Mouse (Mus musculus): ENCODE measurements around the gene Zdhhc4. TPM values are rescaled to one million over a fixed set of nuclear protein-coding genes. Genes with fewer than 3 reads are reported as not detected.

The Zdhhc4 gene
- polyA plus RNA-seq, 1 experiment from 2014 or later: 70.2 TPM

GRCm38 (mm10) chr5:143268985-143269362, 60.1 kb downstream of the Zdhhc4 start:
- Histone ChIP-seq H3K4me1 (peaks cover 26% of the 10 kb centered on the region), H3K4me3 (peak overlapping the region; percentile 99), H3K36me3 (replicated peaks) (peaks cover 15% of the 10 kb centered on the region), H3K27me3 (ENCODE audit: poor library complexity, severe bottlenecking) (no peaks in the 10 kb centered on the region), H3K27ac (peak overlapping the region; percentile 97), H3K9me3 (no peaks in the 10 kb centered on the region)
- 28% methylated on average over 8 of the region's 8 CpGs for WGBS
- no peak for DNase-seq (ENCODE audit: extremely low spot score, low spot score)

- Histone ChIP-seq H3K36me3 (replicated peaks) (peaks cover 37% of the 10 kb centered on the region), H3K9me3 (no peaks in the 10 kb centered on the region), H3K27me3 (ENCODE audit: poor library complexity, severe bottlenecking) (no peaks in the 10 kb centered on the region), H3K4me1 (peaks cover 26% of the 10 kb centered on the region), H3K4me3 (no peak overlapping the region), H3K27ac (no peak overlapping the region)
- WGBS: 88% methylated on average over 6 of the region's 6 CpGs
- DNase-seq (ENCODE audit: extremely low spot score, low spot score): no peak
Observed at GRCm38 (mm10) chr5:143266794-143267193, 62.3 kb downstream of the Zdhhc4 start.

Other genes starting within 250 kb of the Zdhhc4 start
- 44.4 and 48.0 TPM in 2 replicates for gene Rnf216, start 216.3 kb downstream of the Zdhhc4 start, polyA plus RNA-seq (2016; fragmentation: Nextera tagmentation; extraction: Ambion mirVana)
- gene Olfr718-ps1, start 181.7 kb downstream of the Zdhhc4 start, polyA plus RNA-seq (2016; fragmentation: Nextera tagmentation; extraction: Ambion mirVana): 0.02 TPM in 1 of 2 replicates, not detected in the other
- gene Rbak, start 148.5 kb downstream of the Zdhhc4 start, polyA plus RNA-seq (2016; fragmentation: Nextera tagmentation; extraction: Ambion mirVana): 14.4 and 15.6 TPM in 2 replicates
- gene Spdye4b, start 148.2 kb downstream of the Zdhhc4 start, polyA plus RNA-seq (2016; fragmentation: Nextera tagmentation; extraction: Ambion mirVana): not detected in 2 replicates
- gene Spdye4a, start 102.4 kb downstream of the Zdhhc4 start, polyA plus RNA-seq (2016; fragmentation: Nextera tagmentation; extraction: Ambion mirVana): not detected in 2 replicates
- gene Zfp12, start 94.1 kb downstream of the Zdhhc4 start, polyA plus RNA-seq (2016; fragmentation: Nextera tagmentation; extraction: Ambion mirVana): 19.7 and 24.1 TPM in 2 replicates
- 3.1 and 3.4 TPM in 2 replicates for gene Zfp316, start 59.2 kb downstream of the Zdhhc4 start, polyA plus RNA-seq (2016; fragmentation: Nextera tagmentation; extraction: Ambion mirVana)
- gene Zfp853, start 35.6 kb downstream of the Zdhhc4 start, polyA plus RNA-seq (2016; fragmentation: Nextera tagmentation; extraction: Ambion mirVana): not detected in 2 replicates
- gene E130309D02Rik, start 13.9 kb downstream of the Zdhhc4 start, polyA plus RNA-seq (2016; fragmentation: Nextera tagmentation; extraction: Ambion mirVana): 64.0 and 68.4 TPM in 2 replicates
- 0.19 and 0.37 TPM in 2 replicates for gene Grid2ip, start 28.1 kb upstream of the Zdhhc4 start, polyA plus RNA-seq (2016; fragmentation: Nextera tagmentation; extraction: Ambion mirVana)
- gene Kdelr2, start 74.6 kb upstream of the Zdhhc4 start, polyA plus RNA-seq (2016; fragmentation: Nextera tagmentation; extraction: Ambion mirVana): 200 and 201 TPM in 2 replicates
- gene Daglb, start 135.3 kb upstream of the Zdhhc4 start, polyA plus RNA-seq (2016; fragmentation: Nextera tagmentation; extraction: Ambion mirVana): 14.2 and 14.3 TPM in 2 replicates
- 346 and 370 TPM in 2 replicates for gene Rac1, start 198.8 kb upstream of the Zdhhc4 start, polyA plus RNA-seq (2016; fragmentation: Nextera tagmentation; extraction: Ambion mirVana)